Comparison of ENCODE assay signal across 21 mouse cellular contexts in the genomic region with DNA sequence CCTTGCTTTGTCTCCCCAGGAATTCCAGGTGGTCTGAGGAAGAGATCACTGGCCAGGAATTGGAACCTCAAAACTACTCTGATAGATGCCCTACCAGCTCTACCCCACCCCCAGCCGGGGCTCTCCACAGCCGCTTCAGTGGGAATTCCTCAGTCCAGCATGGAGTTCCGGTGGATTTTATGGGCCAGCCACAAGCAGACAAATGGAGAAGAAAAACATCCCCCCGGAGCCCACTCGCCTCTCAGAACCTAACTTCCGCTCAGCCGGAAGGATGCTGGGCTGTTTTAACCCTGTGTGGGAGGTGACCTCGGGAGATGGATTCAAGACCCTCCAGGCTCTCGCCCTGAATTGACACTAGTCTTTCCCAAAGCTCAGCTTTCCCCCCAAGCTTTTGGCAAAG. TPM values are rescaled to one million over a fixed set of nuclear protein-coding genes. Genes with fewer than 3 reads are reported as not detected.
"Had no signal": no experiment of that assay in that cellular context is flagged by ENCODE, and none has a peak within 500 bp of the region (broad histone marks: within the 10 kb centered on the region; RNA-seq: fewer than 3 reads in every experiment).

No protein-coding gene starts in this region.

- H3K4me2 ChIP-seq: liver, embryonic 12.5 days; liver, embryonic 15.5 days; lung, embryonic 15.5 days; midbrain, embryonic 11.5 days; stomach, embryonic 15.5 days had no signal

- H3K36me3 ChIP-seq: liver, embryonic 12.5 days; liver, embryonic 15.5 days; lung, embryonic 15.5 days; stomach, embryonic 15.5 days had no signal

- H3K4me3 ChIP-seq: left cerebral cortex, adult 2 months; liver, embryonic 12.5 days; liver, embryonic 15.5 days; lung, embryonic 15.5 days; megakaryocyte, embryonic 14.5 days; stomach, embryonic 15.5 days had no signal

- H3K27me3 ChIP-seq: lung, embryonic 15.5 days; stomach, embryonic 15.5 days had no signal

- DNase-seq: kidney, adult 18-20 months; kidney, postnatal 14 days; layer of hippocampus, postnatal 36 days; left cerebral cortex, postnatal 4 days; liver; midbrain, embryonic 14.5 days; right cerebral cortex, adult 18-20 months; right cerebral cortex, postnatal 14 days; right cerebral cortex, postnatal 4 days; thymus, adult 18-20 months; thymus, postnatal 4 days had no signal

- ATAC-seq: hindbrain, postnatal 0 days; inflammation-experienced regulatory T-cells, adult 6 months; intestine, embryonic 16.5 days; liver, embryonic 12.5 days had no signal

- H3K4me1 ChIP-seq: liver, embryonic 12.5 days; liver, embryonic 15.5 days; megakaryocyte, embryonic 14.5 days; stomach, embryonic 15.5 days had no signal

- H3K9me3 ChIP-seq: liver, embryonic 12.5 days; liver, embryonic 15.5 days; lung, embryonic 15.5 days; stomach, embryonic 15.5 days had no signal

- H3K9ac ChIP-seq: liver, embryonic 12.5 days; liver, embryonic 15.5 days; lung, embryonic 15.5 days; stomach, embryonic 15.5 days had no signal

- H3K27ac ChIP-seq: hindbrain, postnatal 0 days; left cerebral cortex, adult 2 months; liver, embryonic 12.5 days; liver, embryonic 15.5 days; lung, embryonic 15.5 days; stomach, embryonic 15.5 days had no signal

RNA-seq across cellular contexts. Expression of a gene that starts 11.3 kb away (rescaled TPM):
- polyA plus RNA-seq: inflammation-experienced regulatory T-cells, adult 6 months had no signal

RNA-seq across cellular contexts. Expression of a gene that starts 50.7 kb away (rescaled TPM):
- polyA plus RNA-seq: inflammation-experienced regulatory T-cells, adult 6 months; intestine, embryonic 16.5 days; liver, embryonic 12.5 days; liver, embryonic 15.5 days; lung, embryonic 15.5 days had no signal
